Mouse (Mus musculus): ENCODE measurements around the gene Npcd.
A peak's percentile ranks its signal among the peaks of the same experiment; 100 is the strongest.

The Npcd gene

GRCm38 (mm10) chr15:79802304-79802703 lies 31.7 kb downstream of the Npcd start:
- peak; percentile 85 for DNase-seq

- DNase-seq, result peak; percentile 51
These were observed 32.4 kb downstream of the Npcd start for GRCm38 (mm10) chr15:79801646-79802045.

- peak; percentile 54 for DNase-seq
These were observed 33.3 kb downstream of the Npcd start for GRCm38 (mm10) chr15:79800701-79801100.

- peak; percentile 31 for DNase-seq
These were observed 35.4 kb downstream of the Npcd start for GRCm38 (mm10) chr15:79798591-79798990.

- peak; percentile 62 for DNase-seq
These were observed 36.4 kb downstream of the Npcd start for GRCm38 (mm10) chr15:79797680-79798079.

GRCm38 (mm10) chr15:79797096-79797495 lies 36.9 kb downstream of the Npcd start:
- peak; percentile 53 for DNase-seq

- DNase-seq, result peak; percentile 50
These were observed 37.8 kb downstream of the Npcd start for GRCm38 (mm10) chr15:79796256-79796655.

- DNase-seq, result peak; percentile 38
These were observed 39.9 kb downstream of the Npcd start for GRCm38 (mm10) chr15:79794173-79794572.

- peak; percentile 18 for DNase-seq
These were observed 41.0 kb downstream of the Npcd start for GRCm38 (mm10) chr15:79793076-79793475.

GRCm38 (mm10) chr15:79792455-79792854 lies 41.6 kb downstream of the Npcd start:
- peak; percentile 77 for DNase-seq

GRCm38 (mm10) chr15:79791502-79791901 lies 42.5 kb downstream of the Npcd start:
- DNase-seq, result peak; percentile 42

GRCm38 (mm10) chr15:79790905-79791304 lies 43.1 kb downstream of the Npcd start:
- DNase-seq, result no peak

- DNase-seq, result peak; percentile 74
These were observed 43.9 kb downstream of the Npcd start for GRCm38 (mm10) chr15:79790111-79790510.

- peak; percentile 16 for DNase-seq
These were observed 46.2 kb downstream of the Npcd start for GRCm38 (mm10) chr15:79787815-79788214.

- peak; percentile 33 for DNase-seq
These were observed 49.0 kb downstream of the Npcd start for GRCm38 (mm10) chr15:79785056-79785455.

GRCm38 (mm10) chr15:79777749-79778148 lies 56.3 kb downstream of the Npcd start, which contains the start of gene Dnal4:
TSS of gene Dnal4 (minus strand) at chr15:79777849.
- DNase-seq, result no peak

- no peak for DNase-seq
These were observed 58.4 kb downstream of the Npcd start for GRCm38 (mm10) chr15:79775662-79776061.

- peak; percentile 98 for DNase-seq
These were observed 59.7 kb downstream of the Npcd start for GRCm38 (mm10) chr15:79774117-79775027.

- DNase-seq, result no peak
These were observed 63.3 kb downstream of the Npcd start for GRCm38 (mm10) chr15:79770629-79771240.

GRCm38 (mm10) chr15:79768302-79768701 lies 65.7 kb downstream of the Npcd start:
- no peak for DNase-seq

- DNase-seq, result no peak
These were observed 66.6 kb downstream of the Npcd start for GRCm38 (mm10) chr15:79767327-79767961.

- peak; percentile 67 for DNase-seq
These were observed 67.4 kb downstream of the Npcd start for GRCm38 (mm10) chr15:79766586-79767071.

- DNase-seq, result peak; percentile 50
These were observed 67.9 kb downstream of the Npcd start for GRCm38 (mm10) chr15:79766168-79766567.
